Mouse (Mus musculus) urinary bladder, postnatal 10 days (tissue): Measurements from ENCODE around the gene Naaladl2.
"Not testable (repeated sequence)": the region's sequence is repeated elsewhere in the genome, so short reads cannot be mapped to it uniquely, and the experiment has no call there.

Experiments used
- DNase-seq: peaks from one replicate; pipeline ENCODE4 v3.0.0; 2022; ENCODE audit warnings: low spot score

The Naaladl2 gene

GRCm38 (mm10) chr3:25143555-25144311 is at the start of gene Naaladl2:
Naaladl2 (minus strand) TSS chr3:25144261.
- DNase-seq = no peak

GRCm38 (mm10) chr3:25151721-25152120 is 7.7 kb upstream of the Naaladl2 start:
- no peak for DNase-seq

DNA sequence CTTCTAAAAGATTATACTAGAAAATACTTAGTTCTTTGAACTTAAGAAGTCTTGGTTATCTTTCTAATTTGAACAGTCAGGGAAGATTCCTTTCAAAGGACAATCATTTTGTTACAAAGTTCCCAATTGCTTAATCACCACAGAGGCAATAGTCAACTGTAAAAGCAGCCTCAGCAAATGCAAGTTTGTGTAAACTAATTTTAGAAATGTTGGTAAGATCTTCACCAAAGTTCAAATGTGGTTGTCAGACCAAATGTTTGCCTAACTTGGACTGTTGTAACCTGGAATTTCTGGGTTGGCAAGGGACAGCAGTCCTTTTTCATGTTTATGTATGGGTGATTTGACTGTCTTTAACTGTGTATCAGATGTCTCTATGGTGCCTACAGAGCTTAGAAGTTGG is 3.2 kb upstream of the Naaladl2 start:
- DNase-seq = no peak

DNA sequence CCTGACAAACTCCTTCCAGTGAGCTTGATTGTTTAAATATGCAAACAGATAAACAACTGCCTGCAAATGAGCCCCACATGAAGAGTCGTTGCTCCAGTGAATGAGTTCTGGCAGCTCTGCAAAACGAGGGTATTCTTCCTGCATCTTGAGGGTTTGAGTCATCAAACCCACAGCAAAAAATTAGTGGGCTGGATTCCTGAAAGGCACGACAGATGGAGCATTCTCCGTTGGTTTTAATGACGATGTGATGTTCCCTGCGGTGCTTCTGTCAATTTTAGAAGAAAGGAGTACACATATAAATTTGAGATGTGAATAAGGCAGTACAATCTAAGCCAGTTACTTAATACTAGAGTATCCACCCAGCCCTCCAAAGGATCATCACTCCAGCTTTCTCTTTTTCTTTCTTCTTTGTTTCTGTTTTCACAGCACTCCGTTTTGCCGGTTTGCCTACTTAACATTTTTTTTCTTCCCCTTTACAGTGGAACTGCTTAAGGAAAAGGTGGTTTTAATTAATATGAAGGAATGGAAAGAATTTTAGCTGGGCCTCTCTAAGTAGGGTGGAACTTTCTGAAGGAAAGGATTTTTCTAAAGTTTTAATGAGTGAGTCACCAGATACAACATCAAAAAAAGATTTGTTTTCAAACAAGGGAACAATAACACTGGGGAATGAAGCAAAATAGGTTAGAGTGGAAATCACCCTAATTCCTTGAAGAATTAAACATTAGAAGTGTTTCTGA is 1.1 kb upstream of the Naaladl2 start:
- no peak for DNase-seq

DNA sequence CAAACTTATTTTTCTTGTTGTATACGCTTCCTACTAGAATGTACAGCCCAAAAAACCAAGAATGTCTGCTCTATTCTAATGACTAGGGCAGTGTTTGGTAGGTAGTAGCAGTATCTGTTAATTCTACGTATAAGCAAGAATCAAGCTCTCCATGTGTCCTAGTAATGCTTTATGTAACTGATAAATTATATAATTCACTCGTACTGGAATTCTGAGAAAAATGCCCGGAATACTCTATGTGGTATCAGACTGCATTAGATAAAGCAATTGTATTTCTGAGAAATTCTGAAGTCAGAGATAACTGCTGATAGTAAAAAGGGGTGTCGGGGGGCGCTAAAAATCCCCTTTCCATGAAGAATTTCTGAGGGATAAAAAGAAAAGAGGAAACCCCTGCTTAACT is 950 bp downstream of the Naaladl2 start:
- DNase-seq = no peak

- no peak for DNase-seq
Measured at GRCm38 (mm10) chr3:25131848-25132247, 12.2 kb downstream of the Naaladl2 start.

GRCm38 (mm10) chr3:25127864-25128263 is 16.2 kb downstream of the Naaladl2 start:
- no peak for DNase-seq

DNA sequence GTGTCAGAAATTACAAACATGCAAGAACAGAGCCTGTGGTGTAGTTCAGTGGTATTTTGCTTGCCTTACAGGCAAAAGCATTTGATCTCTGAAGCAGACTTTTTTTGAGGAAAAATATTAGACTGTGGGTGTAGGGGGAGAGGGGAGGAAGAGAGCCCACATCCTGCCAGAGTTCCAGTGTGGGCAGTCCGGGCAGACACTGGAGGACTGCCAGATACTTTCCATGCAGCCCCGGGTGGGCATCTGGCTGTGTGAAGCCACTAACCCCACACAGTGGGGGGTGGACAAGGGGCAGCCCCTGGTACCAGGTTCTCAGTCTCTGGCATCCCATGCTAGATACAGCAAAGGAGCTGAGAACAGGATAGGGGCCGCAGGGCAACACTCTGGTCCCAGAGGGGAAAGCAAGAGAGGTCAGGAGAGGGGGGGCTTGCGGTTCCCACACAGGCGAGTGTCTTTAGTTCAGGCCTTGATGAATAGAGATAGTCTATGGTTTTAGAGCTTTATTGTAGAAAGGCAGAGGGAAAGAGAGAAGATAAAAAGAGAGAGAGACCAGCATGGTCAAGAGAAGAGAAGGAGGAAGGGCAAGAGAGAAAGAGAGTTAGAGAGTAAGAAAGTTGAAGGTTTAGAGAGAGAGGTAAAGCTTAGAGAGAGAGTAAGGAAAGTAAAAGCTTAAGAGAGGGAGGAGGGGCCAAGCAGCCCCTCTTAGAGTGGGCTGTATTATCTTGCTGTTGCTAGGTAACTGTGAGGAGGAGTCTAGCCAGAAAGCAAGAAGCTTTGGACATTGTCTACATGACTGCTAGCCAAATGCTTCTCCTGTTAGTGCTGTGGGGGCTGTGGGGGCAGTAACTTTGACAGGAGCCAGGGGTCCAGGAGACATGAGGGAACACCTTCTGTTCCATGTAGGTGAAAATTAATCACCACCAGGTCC is 18.9 kb downstream of the Naaladl2 start:
- no peak for DNase-seq

DNA sequence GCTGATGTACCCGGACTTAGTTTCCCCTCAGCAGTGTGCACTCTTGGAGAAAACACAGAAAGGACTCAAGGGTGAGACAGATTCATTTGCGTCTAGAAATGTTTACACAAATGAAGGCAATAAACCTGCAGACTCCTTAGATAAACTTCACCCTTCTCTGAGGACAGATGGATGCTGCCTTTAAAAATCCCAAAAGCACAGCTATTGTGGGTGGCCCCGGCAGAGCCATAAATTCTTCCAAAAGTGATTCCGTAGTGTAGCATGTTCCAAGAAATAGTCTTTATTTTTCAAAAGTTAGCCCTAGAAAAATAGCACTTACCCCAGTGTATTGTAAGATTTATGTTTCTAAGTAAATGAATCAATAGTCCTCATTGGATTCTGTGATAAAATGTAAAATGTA is 31.0 kb downstream of the Naaladl2 start:
- DNase-seq = no peak

GRCm38 (mm10) chr3:25108997-25109396 is 35.1 kb downstream of the Naaladl2 start:
- no peak for DNase-seq

- no peak for DNase-seq
Measured at GRCm38 (mm10) chr3:25092986-25093385, 51.1 kb downstream of the Naaladl2 start.

DNA sequence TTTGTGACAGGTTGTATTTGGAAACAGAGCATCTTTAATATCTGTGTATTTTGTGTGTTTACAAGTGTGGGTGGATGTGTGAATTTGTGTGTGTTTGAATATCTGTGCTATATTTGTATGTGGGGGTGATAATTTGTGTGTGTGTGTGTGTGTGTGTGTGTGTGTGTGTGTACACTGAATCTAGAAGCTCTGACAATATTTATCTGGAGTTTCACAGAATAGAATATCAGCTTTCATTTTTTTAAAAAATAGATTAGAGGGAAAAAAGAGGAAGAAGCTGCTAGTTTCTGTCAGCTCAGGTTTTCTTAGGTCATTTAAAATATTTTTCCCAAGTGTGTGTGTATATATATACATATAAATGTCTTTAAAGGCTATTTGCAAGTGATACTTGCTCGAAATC is 68.3 kb downstream of the Naaladl2 start:
- DNase-seq = no peak

- no peak for DNase-seq
Measured at GRCm38 (mm10) chr3:25074266-25074665, 69.8 kb downstream of the Naaladl2 start.

DNA sequence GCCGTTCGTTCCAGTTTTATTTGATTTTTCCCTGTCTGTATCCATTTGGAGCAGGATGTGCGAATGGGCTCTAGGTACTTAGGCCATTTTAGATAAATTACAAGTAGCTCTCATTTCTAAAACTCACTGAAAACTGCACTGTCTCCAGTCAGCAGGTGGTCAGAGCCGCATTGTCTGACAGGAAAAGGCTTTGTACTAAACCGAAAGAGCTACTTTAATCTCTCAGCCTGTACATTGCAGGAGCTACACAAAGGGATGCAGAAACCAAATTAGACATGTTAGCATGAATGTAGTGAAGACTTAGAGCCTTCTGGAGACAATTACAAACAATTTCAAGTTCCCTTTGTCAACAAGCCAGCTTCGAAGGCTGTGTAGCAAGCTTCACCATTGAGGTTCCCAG is 70.2 kb downstream of the Naaladl2 start:
- DNase-seq = no peak

DNA sequence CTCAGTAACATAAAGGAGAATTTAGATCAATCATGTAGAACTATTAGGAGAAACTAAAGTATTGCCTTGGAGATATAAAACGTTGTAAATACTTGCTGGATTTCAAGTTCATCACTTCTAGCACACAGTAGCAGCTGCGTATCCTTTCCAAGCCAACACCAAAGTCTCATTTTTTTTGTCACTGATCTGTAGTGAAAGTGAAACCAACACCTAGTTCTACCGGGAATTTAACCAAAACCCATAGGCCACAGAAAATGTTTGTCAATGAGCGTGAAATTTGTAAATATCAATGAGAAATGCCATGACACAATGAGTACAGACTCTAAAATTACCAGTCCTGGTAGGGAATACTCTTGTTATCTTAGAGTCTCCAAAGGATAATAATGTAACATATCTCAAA is 80.8 kb downstream of the Naaladl2 start:
- DNase-seq = no peak

DNA sequence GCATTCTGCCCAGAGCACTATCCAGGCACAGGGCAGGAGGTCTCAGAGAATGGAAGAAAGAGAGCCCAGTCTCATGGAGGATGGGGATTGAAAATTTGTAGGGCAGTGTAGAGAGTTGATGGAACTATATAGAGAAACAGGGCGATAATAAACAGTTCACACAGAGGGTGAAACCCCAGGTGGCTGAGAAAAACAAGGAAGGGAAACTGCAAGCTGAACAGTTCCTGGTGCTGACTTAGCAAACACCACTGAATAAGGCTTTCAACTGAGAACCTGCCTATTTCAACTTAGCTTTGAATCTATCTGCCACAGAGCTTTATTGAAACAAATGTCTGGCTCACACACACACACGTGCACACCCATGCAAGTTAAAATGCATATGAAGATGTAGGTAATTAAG is 91.1 kb downstream of the Naaladl2 start:
- DNase-seq = no peak

DNA sequence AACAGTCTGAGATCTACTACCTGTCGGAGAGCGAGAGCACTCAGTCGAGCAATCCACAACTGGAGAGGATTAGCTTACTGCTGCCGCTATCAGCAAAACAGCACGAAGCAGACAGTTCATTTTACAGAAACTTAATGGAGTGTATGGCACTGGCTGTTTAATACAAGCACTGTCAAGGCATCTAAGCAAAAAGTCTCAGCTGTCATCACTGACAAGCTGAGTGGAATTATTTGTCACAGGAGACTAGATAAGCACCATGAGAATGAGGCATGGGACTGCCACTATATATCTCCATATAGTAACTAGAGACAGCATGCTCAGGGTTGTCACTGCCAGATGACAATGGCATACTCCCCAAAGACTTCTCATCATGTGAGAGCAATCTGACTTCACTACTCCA is 124.1 kb downstream of the Naaladl2 start:
- no peak for DNase-seq

DNA sequence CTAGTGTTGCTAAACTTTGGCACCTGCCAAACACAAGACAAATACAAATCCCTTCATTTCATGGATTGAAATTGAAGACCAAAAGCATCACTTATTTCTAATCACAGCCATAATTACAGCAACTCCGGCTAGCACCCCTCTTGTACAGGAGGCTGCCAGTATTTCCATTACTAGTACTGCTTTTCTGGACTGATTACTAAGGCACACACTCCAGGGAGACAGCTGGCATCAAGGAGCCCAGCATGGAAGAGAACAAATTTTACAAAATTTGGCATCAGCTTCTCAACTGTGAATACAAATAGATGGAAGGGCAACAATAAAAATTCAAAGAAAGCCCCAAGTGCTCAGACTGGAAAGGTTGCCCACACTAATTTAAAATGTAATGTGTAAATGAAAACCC is 133.3 kb downstream of the Naaladl2 start:
- DNase-seq = no peak

DNA sequence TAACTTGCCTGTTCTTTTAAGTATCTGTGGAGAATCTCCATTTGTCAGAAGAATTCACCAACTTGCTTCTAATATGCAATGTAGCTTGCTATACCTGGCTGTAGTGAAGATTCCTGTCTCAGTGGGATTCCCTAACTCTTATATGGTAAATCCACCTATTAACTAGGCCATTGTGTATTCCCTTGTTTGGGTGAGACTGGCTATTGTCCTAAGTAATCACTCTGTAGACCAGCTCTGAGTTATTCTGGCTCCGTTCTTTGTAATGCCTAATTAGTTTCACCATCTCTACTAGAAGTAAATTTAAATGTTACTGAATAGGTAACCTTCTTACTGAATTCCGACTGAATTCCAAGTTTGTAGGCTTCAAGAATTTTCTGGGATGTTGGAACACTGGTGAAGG is 137.3 kb downstream of the Naaladl2 start:
- DNase-seq = not testable (repeated sequence)

DNA sequence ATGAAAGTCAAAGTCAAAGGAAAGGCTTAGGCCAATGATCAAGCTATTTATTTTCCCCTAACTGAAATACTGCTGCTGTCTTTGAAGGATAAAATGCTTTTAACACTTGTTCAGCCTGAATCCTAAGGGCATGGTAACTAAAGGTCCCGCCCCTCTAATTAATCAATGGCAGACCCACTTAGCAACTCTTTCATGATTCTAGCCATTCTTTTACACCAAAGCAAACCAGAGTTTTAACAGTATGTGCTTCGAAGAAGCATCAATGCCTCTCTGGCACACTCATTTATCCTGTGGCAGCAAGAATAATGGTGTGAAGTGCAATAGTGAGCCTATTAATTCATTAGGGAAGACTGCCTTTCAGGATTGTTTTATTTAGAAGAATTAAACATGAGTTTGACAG is 151.5 kb downstream of the Naaladl2 start:
- DNase-seq = no peak

- DNase-seq = no peak
Measured at GRCm38 (mm10) chr3:24992078-24992477, 152.0 kb downstream of the Naaladl2 start.

GRCm38 (mm10) chr3:24982111-24982510 is 161.9 kb downstream of the Naaladl2 start:
- no peak for DNase-seq

GRCm38 (mm10) chr3:24942170-24942569 is 201.9 kb downstream of the Naaladl2 start:
- DNase-seq = no peak
